Mouse (Mus musculus) liver, postnatal 0 days (tissue): Measurements from ENCODE around the gene Filip1l.

Experiments
- CTCF ChIP-seq: sonication (generic); IDR thresholded peaks from 2 replicates; pipeline ENCODE4 v1.5.1; 2016; ENCODE audit warnings: antibody characterized with exemption, low read depth
- EP300 ChIP-seq: IDR thresholded peaks from 2 replicates; pipeline ENCODE4 v1.6.1; 2016; ENCODE audit warnings: antibody characterized with exemption, low read depth, mild to moderate bottlenecking

DNA sequence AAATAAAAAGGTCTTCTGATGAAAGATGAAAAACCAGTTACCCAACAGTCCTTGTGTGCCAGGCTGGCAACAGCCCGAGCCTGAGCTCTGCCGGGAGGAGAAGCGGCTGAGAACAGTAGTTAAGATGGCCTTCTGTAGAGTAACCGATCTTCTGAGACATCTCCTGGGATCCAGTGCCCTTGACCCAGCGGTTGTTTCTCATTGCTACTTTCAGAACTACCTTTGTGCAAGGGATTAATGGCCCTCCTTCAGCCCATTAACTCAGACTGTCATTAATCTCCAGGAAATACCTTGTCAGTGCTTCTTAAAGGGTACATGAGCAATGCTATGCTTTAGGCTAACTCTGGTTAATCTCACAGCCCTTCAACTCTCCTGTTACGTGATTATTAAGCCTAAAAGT is 13.2 kb downstream of the Filip1l start:
- no peak for TF ChIP-seq CTCF
- TF ChIP-seq EP300, result no peak
